Mouse (Mus musculus) bone marrow, adult 2 months (tissue): ENCODE results near the gene Fancc. TPM values are rescaled to one million over a fixed set of nuclear protein-coding genes. Genes with fewer than 3 reads are reported as not detected.

Source experiments
- H3K27ac ChIP-seq: fragments of 200-500 bp; 2 replicates; pipeline ENCODE4 v1.5.1; 2012; ENCODE audit warnings: low read depth, mild to moderate bottlenecking, control low read depth, inconsistent platforms, low read length; ENCODE audit not compliant: control insufficient read depth, poor library complexity, insufficient read depth
- H3K4me1 ChIP-seq: fragments of 200-500 bp; 2 replicates; pipeline ENCODE4 v1.6.1; 2011; ENCODE audit warnings: low read length; ENCODE audit not compliant: control insufficient read depth, insufficient read depth
- H3K4me3 ChIP-seq: fragments of 200-500 bp; replicated peaks from 2 replicates; pipeline ENCODE3; 2011; ENCODE audit warnings: mild to moderate bottlenecking, low read depth, low read length, control low read depth; ENCODE audit not compliant: control insufficient read depth
- CTCF ChIP-seq: fragments of 200-500 bp; IDR thresholded peaks from 2 replicates; pipeline ENCODE4 v1.5.1; 2011; ENCODE audit warnings: low read length, control low read depth; ENCODE audit not compliant: control insufficient read depth, insufficient read depth
- POLR2A ChIP-seq: fragments of 200-500 bp; IDR thresholded peaks from 2 replicates; pipeline ENCODE4 v1.6.1; 2011; ENCODE audit warnings: low read depth, mild to moderate bottlenecking, control low read depth, low read length, borderline replicate concordance; ENCODE audit not compliant: control insufficient read depth
- WGBS: fragments of 180-500 bp; shearing (Covaris S2); methylation state at CpG from one replicate; pipeline ENCODE4 v1.1.7; 2018; 5-methylcytosine and 5-hydroxymethylcytosine counted together
- polyA plus RNA-seq: library from polyadenylated mRNA; stranded (reverse); fragments of >200 nt; gene quantifications from 2 replicates; pipeline ENCODE4 v1.2.4, GENCODE M21; 2011; ENCODE audit warnings: low replicate concordance; ENCODE audit not compliant: missing spikeins, insufficient read depth, insufficient read length

The Fancc gene
- polyA plus RNA-seq, 1 experiment: 9.9 TPM

DNA sequence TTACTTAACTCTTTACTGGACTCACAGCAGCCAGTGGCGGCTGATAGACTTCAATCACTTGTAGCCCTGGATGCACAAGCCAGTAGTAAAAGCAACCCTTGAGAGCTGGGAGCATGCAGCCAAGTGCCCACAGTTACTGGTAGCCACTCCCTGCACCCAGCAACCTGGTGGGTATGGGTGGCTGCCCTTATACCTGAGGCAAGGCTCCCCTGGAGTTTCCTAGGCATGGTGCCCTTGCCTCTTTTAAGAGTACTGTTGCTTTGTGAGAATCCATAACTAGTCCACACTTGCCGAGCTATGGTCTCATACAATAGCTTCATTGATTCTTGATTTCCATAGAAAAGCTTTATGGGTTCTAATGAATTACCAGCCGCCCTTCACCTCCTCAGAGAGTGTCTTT is 252.7 kb downstream of the Fancc start:
- TF ChIP-seq POLR2A (no peak), CTCF (no peak)
- Histone ChIP-seq H3K4me3 (no peak overlapping the region), H3K27ac (no peak overlapping the region), H3K4me1 (peaks cover 3% of the 10 kb centered on the region)
- WGBS: 86% methylated on average over 3 of the region's 3 CpGs

DNA sequence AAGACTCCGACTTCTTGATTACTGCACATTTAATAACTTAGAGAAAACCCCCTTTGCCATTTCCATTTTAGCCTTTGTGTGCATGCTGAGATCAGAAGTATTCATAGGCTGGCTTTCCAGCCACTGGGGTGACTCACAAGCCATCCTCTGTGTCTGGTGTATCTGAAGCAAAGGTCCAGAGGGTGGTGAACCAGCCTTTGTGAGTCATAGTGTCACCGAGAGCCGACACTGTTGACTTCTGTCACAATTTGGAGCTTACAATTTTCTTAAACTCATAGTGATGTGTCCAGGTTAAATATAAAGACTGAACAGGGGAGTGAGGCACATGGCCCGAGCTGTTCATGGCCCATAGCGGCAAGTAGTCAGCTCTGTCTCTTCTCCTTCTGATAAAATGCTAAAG is 253.5 kb downstream of the Fancc start:
- no peak for TF ChIP-seq POLR2A
- H3K4me1 ChIP-seq: peaks cover 3% of the 10 kb centered on the region
- H3K27ac ChIP-seq: no peak overlapping the region
- H3K4me3 ChIP-seq: no peak overlapping the region
- WGBS: 80% methylated on average over 5 of the region's 5 CpGs

DNA sequence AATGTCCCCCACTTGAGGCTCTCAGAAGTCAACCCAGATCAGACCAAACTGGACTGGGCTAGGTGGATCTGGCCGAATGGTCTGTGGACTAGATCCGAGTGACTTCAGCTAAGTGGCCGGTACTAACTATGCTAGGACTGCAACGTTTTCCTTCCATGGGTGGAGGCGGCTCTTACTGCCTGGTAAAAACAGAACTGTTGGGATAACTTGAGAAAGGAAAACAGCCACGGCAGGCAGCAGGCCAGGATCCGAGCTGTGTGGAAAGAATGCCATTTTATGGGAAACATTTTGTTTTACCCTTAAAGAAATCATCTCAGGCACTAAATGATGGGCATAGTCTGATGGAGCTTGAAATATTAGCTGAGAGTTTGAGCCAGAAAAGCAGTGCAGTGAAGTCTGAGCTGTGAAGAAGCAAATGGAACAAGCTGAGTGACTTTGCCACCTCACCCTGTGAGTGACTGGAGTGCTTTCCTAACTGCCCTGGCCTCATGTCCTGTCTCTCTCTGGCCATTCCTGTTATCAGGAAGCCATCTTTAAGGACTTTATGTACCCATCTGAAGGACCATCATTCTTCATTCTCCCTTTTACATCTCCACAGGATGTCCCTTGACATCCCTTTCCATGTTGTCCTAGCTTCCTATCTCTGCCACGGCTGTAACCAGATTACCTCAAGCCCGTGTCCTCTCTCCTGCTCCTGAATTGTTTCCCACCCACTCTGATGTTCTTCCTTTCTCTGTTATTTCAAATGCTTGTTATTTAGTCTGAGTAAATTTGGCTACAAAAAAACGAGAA is 254.5 kb downstream of the Fancc start:
- Histone ChIP-seq H3K4me1 (peaks cover 3% of the 10 kb centered on the region), H3K4me3 (no peak overlapping the region), H3K27ac (no peak overlapping the region)
- WGBS: 76% methylated on average over 10 of the region's 10 CpGs
- TF ChIP-seq POLR2A: no peak

DNA sequence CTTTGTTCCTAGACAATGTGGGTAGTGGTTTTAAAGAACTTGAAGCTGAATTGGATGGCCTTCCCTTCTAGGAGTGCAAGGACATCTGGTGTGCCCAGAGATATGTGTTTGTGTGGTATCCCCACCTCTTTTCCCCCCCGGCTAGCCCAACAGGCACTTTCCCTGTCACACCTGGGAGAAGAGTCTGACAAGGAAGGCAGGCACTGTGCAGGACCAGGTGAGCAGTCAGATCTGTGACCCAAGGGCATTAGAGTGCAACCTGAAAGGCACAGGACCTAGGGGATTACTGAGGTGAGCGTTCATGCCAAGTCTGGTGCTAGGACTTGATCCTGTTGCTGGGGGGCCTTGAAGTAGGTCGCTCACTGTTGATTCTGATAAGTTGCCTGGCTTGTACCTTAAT is 255.4 kb downstream of the Fancc start:
- Histone ChIP-seq H3K27ac (no peak overlapping the region), H3K4me3 (no peak overlapping the region), H3K4me1 (peaks cover 3% of the 10 kb centered on the region)
- TF ChIP-seq CTCF: no peak
- no peak for TF ChIP-seq POLR2A
- WGBS: 78% methylated on average over 3 of the region's 3 CpGs

DNA sequence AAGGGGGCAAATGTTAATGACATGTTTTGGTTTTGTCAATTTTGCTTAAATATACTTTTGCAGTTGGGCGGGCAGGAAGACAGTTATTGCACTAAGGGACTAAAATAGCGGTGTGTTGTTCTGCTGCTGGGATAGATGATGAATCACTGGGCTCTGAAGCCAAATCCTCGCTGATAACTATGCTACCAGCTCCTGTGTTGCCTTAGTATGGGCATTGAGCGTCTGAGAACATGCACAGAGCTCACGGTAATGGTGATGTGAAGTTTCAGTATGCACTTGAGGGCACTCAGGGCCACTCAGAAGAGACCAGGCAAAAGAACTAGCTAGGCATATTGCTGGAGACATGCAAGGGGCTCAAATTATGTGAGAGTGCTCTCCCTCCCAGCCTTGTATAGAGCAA is 256.2 kb downstream of the Fancc start:
- 3% methylated on average over 5 of the region's 5 CpGs for WGBS
- TF ChIP-seq CTCF: no peak
- TF ChIP-seq POLR2A: no peak
- no peak overlapping the region for H3K27ac ChIP-seq
- peak overlapping the region; percentile 25 for H3K4me3 ChIP-seq
- H3K4me1 ChIP-seq: peaks cover 1% of the 10 kb centered on the region; the same call in 1 of the 2 replicates

DNA sequence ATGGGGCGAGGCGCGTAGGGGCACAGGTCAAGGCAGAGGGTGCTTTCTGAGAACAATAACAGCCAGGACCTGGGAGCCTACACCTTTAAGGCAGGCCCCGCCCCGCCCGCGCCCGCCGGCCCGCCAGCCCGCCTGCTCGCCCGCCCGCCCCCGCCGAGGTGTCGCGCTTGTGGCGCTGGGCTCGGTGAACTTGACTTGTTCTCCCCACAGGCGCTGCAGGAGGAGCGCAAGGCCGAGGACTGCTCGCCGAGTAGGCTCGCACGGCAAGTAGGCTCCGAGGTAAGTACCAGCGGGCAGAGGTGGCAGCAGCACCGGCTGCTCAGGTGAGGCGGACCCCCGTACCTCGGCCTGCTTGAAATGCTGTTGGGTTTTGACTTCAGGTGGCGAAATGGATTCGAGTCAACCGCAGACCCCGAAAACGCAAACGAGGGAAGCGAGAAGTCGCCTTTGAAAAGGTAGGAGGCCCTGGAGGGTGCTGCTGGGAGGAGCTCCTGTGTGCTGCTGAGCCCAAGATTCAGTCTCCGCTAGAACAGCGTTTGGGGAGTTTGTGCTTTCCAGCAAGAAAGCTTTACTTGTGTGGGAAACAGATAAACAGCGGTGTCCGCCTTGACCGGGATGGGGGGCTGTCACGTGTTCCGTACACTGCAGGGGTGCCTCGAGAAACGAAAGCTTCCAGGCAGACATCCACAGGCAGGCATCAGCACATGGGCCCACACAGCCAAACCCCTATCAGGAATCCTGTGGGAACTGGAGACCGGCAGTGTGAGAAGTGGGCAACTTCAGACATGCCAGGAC is 257.0 kb downstream of the Fancc start:
- Histone ChIP-seq H3K4me3 (peak overlapping the region; percentile 92), H3K4me1 (peaks cover 1% of the 10 kb centered on the region; the same call in 1 of the 2 replicates), H3K27ac (peak overlapping the region; percentile 87)
- TF ChIP-seq POLR2A (peak; percentile 76), CTCF (no peak)
- WGBS: under 1% methylated on average over 51 of the region's 51 CpGs

DNA sequence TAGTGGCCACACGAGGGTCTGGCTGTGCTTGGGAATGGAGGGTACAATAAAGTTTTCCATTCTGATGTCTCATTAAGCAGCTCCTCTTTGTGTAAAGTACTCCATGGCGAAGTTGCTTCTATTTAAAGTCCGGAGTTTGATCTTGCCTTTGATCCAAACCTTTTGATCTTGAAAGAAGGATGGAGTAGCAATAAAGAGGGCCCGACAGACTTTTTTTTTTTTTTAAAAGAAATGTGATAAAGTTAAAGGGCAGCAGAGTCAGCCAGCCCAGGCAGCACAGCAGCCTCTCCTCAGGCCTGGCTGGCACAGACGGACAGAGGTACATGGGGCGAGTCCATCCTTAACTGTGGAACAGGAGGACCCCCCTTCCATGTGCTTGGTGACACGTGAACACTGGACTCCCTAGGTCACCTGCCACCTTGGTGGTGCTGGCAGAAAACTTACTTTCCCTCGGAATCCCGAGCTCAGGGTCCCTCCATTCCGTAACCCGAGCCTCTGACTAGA is 257.7 kb downstream of the Fancc start:
- WGBS: 19% methylated on average over 11 of the region's 11 CpGs
- Histone ChIP-seq H3K4me3 (peak overlapping the region; percentile 58), H3K4me1 (peaks cover 1% of the 10 kb centered on the region; the same call in 1 of the 2 replicates), H3K27ac (peak overlapping the region; percentile 13; the same call in 1 of the 2 replicates)
- TF ChIP-seq CTCF: no peak
- TF ChIP-seq POLR2A: no peak

DNA sequence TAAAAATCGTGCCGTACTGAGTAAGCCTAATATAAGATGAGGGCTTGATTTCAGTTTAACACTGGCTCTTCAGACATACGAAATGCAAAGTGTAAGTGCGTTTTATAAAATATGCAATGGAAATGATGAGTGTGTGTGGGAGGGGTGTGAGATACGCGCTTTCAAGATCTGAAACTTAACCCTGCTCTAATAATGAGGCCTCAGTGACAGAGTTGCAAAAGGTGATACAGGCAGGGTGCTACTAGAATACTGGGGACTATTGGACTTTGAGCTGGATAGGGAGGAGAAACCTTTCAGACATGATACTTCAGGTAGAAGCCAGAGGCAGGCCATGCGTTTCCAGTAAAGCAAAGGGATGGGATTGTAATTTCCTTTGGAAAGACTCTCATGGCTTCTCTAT is 259.0 kb downstream of the Fancc start:
- Histone ChIP-seq H3K4me3 (no peak overlapping the region), H3K4me1 (peaks cover 1% of the 10 kb centered on the region; the same call in 1 of the 2 replicates), H3K27ac (no peak overlapping the region)
- 89% methylated on average over 7 of the region's 7 CpGs for WGBS
- TF ChIP-seq CTCF (no peak), POLR2A (no peak)
